Mouse (Mus musculus) small intestine, adult 2 months (tissue): ENCODE measurements around the gene Prss22.

Source experiments
- CTCF ChIP-seq: fragments of 200-500 bp; IDR thresholded peaks from 2 replicates; pipeline ENCODE4 v1.5.1; 2012; ENCODE audit warnings: low read depth, mild to moderate bottlenecking, control low read depth, inconsistent platforms, low read length, moderate library complexity, mixed read lengths; ENCODE audit not compliant: insufficient replicate concordance, insufficient read length; ENCODE audit errors: extremely low read depth
- POLR2A ChIP-seq: fragments of 200-500 bp; IDR thresholded peaks from 2 replicates; pipeline ENCODE4 v1.6.1; 2012; ENCODE audit warnings: low read depth, mild to moderate bottlenecking, control low read depth, inconsistent platforms, low read length, moderate library complexity

- no peak for TF ChIP-seq CTCF
- no peak for TF ChIP-seq POLR2A
These were observed 37.2 kb upstream of the Prss22 start for GRCm38 (mm10) chr17:24035087-24035486.
